Mouse (Mus musculus): ENCODE measurements around the gene Chat.

The Chat gene

DNA sequence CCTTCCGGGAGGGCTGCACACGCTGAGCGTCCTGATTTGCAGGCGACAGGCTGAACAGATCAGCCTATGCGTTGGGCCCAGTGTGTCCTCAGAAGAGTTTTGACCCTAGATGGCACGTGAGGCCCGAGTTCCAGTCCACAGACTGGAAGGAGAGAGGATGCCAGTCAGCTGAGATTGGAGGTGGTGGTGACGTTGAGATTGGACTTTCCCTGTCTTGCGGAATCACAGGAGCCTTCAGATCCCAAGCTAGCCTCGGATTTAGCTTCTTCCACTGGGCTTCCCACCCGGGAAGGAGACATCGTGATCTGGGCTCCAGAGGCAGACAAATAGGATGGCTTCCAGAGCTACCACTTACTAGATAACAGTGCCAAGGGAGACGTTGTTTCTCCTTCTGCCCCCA lies at the start of gene Chat:
TSS of gene Chat (minus strand) at position 101 of the 400 bp plus-strand sequence.
- DNase-seq (ENCODE audit: low spot score) = no peak

GRCm38 (mm10) chr14:32513336-32514032 lies 47.7 kb upstream of the Chat start, which contains the start of gene Ercc6:
Gene Ercc6 (plus strand): TSS chr14:32513521.
- peak; percentile 96 for DNase-seq (ENCODE audit: low spot score)

DNA sequence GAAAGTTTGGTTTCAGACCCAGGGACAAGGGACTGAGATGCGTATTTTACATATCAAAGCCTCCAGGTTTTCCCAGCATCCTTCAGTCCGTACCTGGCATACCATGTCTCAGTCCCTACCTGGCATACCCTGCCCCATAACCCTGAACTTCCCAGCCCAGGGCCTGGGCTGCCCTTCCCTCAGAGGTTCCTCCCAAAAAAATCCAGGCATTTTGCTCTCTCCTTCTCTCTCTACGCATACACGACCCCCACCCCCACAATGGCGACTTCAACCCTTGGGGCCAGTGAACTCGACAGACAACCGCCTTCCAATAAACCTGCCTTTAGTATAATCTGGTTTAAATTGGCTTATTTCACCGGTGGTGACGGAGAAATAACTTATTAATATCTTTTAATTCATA lies 47.1 kb upstream of the Chat start:
- DNase-seq (ENCODE audit: low spot score) = no peak

GRCm38 (mm10) chr14:32509443-32509961 lies 43.7 kb upstream of the Chat start:
- DNase-seq (ENCODE audit: low spot score) = no peak

DNA sequence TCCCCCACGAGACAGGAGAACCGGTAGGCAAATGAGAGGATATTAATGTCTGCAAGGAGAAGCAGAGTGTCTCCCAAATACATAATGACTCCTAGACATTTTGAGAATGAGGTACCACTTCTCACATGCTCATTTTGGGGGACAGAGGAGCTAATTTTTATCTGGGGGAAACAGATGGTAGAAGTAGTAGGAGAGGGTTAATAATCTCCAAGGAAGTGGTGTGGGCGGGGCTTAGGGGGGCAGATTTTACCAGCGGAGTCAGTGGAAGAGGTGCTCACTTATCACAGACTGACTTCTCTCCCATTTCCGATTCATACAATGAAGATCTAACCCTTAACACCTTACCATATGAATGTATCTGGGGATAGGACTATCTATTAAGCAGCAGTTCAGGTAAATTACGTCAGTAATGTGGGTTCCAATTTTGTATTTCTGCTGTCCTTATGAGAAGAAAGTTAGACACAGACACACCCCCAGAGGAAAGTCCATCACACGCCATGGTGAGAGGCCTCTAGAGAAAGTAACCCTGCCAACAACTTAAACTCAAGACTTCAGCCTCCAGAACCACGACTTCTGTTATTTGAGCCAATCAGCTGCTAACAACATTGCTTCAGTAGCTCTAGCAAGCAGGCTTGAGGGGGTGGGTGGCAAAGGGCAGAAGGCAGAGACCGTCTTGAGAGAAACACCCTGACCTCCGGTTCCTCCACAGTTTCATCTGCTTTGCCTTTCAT lies 42.5 kb upstream of the Chat start:
- DNase-seq (ENCODE audit: low spot score) = no peak

- no peak for DNase-seq (ENCODE audit: low spot score)
These were observed 41.4 kb upstream of the Chat start for GRCm38 (mm10) chr14:32507216-32507615.

GRCm38 (mm10) chr14:32506329-32506728 lies 40.5 kb upstream of the Chat start:
- DNase-seq (ENCODE audit: low spot score) = no peak

GRCm38 (mm10) chr14:32503897-32504296 lies 38.1 kb upstream of the Chat start:
- no peak for DNase-seq (ENCODE audit: low spot score)

DNA sequence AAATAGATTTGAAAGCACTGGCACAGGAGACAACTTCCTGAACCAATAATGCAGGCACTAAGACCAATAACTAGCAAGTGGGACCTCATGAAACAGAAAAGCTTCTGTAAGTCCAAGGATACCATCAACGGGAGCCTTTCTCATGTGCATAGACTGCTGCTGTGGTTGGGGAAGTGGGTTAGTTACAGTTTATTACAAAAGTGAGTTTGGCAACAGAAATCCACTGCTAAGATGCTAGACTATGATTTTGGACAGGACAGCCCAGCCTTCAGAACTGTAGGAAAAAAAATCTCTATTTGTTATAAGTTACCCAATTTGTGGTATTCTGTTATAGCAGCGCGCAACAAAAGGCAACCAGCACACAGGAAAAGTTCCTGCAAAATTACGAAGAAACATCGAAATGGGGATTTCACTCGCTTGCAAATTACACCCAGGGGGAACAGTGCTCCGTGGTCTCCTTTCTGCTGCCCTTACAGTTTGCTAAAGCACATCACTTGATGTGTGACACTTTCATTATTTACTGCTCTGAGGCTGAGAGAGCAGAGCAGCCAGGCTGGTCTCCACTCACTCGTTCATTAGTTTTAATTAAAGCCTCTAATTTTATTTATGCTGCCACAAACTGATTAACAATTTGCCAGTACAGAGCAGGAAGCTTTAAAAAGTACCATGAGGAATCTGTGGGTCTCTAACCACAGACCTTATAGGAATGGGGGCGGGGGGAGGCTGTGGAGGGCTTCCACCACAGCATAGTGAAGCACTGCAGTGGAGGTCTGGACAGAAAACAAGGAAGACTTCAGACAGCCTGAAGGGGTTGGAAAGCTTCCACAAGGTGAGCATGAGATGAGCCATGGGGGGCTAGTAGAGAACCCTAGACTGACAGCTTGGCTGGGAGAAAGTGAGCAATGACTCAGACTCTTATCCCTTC lies 37.2 kb upstream of the Chat start:
- no peak for DNase-seq (ENCODE audit: low spot score)

GRCm38 (mm10) chr14:32501303-32501702 lies 35.5 kb upstream of the Chat start:
- no peak for DNase-seq (ENCODE audit: low spot score)

GRCm38 (mm10) chr14:32496115-32496850 lies 30.5 kb upstream of the Chat start:
- no peak for DNase-seq (ENCODE audit: low spot score)

GRCm38 (mm10) chr14:32492521-32492920 lies 26.7 kb upstream of the Chat start:
- no peak for DNase-seq (ENCODE audit: low spot score)

GRCm38 (mm10) chr14:32482061-32482460 lies 16.3 kb upstream of the Chat start:
- DNase-seq (ENCODE audit: low spot score) = peak; percentile 68

DNA sequence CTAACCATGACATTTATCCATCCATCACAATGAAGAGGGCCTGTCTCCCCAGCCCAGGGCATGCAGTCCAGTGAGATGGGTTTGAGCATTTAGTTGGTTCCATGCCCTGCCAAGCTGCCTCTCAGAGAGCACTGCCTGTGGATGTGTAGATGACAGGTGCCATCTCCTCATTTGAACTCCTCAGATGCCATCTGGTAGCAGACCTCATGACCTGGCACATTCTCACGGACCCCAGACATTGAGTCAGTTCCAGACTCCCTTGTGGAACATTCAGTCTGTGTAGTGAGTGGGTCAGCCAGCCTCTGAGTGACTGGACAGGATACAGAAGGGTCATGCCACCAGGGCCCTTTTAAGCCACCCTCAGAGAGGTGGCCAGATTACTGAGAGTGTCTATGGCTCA lies 11.8 kb upstream of the Chat start:
- DNase-seq (ENCODE audit: low spot score) = no peak

DNA sequence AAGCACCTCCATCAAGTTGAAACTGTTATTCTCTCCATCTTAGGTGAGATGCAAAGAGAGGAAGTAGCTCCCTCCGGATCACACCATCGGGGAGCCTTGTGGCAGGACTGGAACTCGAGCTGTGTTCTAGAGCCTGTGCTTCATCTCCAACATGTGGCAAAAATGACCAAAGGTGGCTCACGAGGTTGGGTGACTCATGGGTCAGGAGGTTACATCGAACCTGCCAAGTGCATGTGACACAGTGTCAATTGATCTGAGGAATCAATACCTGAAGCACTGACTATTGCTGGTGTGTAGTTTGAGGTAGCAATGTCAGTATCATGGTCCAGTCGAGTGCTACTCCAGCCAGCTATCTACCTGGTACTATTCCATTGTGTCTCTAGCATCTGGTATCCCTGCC lies 10.8 kb upstream of the Chat start:
- no peak for DNase-seq (ENCODE audit: low spot score)

GRCm38 (mm10) chr14:32472996-32473395 lies 7.2 kb upstream of the Chat start:
- peak; percentile 76 for DNase-seq (ENCODE audit: low spot score)

DNA sequence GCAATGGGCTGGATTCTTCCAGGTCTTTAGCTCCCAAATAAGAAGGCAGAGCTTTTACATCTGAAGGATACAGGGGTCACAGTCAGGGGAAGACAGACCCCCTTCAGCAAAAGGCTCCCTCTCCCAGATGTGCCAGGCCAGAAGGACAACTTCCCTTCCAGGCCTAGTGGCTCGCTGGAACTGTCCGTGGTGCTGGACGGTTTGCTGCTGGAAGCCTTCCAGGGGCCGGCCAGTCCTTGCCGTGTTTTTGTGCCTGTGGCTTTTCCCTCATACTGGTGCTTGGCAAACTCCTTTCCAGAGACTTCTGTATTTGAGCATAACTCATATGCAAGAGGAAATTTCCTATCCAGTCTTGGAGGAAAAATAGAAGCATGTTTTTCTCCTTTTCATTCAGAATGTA lies 1.8 kb upstream of the Chat start:
- DNase-seq (ENCODE audit: low spot score) = peak; percentile 68

DNA sequence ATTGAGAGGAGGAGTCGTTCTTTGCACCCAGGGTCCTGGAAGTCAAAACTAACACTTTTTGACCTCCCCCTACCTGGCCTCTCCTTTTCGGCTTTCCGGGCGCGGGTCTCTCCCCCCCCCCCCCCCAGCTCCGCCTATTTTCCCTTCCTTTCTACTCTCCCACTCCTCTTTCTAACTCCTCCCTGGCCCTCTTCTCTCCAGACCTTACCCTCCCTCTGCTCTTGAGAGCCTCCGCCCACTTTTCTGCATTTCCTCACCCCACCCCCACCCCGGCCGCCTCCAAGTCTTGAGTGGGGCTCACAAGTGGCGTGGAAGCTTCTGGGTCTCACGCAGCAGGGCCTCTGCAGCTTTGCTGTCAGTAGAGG lies 301 bp downstream of the Chat start:
- DNase-seq (ENCODE audit: low spot score) = no peak

DNA sequence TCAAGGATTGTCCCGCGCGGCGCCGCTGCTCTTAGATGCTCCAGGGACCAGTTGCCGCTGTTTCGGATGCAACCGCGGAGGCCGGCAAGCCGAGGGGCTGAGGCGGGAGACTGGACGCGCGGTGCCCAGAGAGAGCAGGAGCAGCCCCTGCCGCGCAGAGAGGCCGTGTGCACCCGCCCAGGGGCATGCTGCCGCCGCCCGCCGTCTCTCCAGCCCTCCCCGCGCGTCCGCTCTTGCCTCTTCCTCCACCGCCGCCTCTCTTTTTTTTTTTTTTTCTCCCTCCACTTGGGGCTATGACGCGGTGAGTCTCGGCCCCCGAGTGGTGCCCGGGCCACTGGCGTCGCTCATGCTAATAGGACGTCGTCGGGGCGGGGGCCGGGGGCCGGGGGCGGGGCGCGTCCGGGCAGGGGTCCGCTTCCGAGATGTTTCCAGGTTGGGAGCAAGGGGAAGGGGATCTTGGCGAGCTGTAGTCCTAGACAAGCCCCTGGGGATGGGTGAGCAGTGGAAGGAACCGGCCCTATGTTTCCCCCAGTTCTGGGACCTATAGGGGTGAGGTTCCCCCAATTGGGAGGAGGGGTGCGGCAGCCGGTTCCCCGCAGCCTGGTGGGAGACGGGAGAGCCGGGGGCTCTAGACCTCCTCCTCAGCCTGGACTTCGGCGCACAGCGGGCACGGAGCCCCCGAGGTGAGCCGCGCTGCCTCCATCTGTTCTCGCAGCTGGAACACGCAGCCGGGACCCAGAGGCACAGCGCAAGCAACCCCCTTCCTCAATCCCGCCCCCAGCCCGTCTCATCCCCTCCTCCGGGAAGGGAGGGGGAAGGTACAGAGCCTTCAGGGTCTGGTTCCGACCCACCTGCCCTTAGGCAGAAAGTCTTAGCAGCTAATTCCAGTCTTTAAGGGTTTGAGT lies 936 bp downstream of the Chat start, which contains the start of gene Slc18a3:
TSS of gene Slc18a3 (minus strand) at position 250 of the 905 bp plus-strand sequence.
- DNase-seq (ENCODE audit: low spot score) = no peak

Measured in adipocyte (in vitro differentiated cells).